Mouse (Mus musculus) erythroblast, embryonic 14.5 days (primary cell): ENCODE data around the gene Olfr1425. TPM values are rescaled to one million over a fixed set of nuclear protein-coding genes. Genes with fewer than 3 reads are reported as not detected.
"Not testable (repeated sequence)": the region's sequence is repeated elsewhere in the genome, so short reads cannot be mapped to it uniquely, and the experiment has no call there.

Experiments used
- H3K27me3 ChIP-seq: 2 replicates; pipeline ENCODE4 v1.6.1; 2012; ENCODE audit warnings: inconsistent platforms; ENCODE audit not compliant: control insufficient read depth
- H3K36me3 ChIP-seq: 2 replicates; pipeline ENCODE4 v1.6.1; 2012; ENCODE audit warnings: mild to moderate bottlenecking, inconsistent platforms; ENCODE audit not compliant: control insufficient read depth
- H3K4me1 ChIP-seq: 2 replicates; pipeline ENCODE4 v1.6.1; 2012; ENCODE audit warnings: inconsistent platforms; ENCODE audit not compliant: control insufficient read depth
- H3K4me3 ChIP-seq: replicated peaks from 2 replicates; pipeline ENCODE3; 2012; ENCODE audit warnings: moderate library complexity, mild to moderate bottlenecking, inconsistent platforms
- H3K9me3 ChIP-seq: 2 replicates; pipeline ENCODE4 v1.6.1; 2012; ENCODE audit warnings: low read length, inconsistent platforms, mixed read lengths; ENCODE audit not compliant: control insufficient read depth
- GATA1 ChIP-seq: IDR thresholded peaks from 2 replicates; pipeline ENCODE4 v1.6.1; 2012; ENCODE audit warnings: low read length, inconsistent platforms, mixed read lengths
- TAL1 ChIP-seq: IDR thresholded peaks from 3 replicates; pipeline ENCODE4 v1.6.1; 2012; ENCODE audit warnings: low read length, inconsistent platforms, mixed read lengths
- polyA plus RNA-seq: library from polyadenylated mRNA; stranded (reverse); fragments of >175 nt; gene quantifications from 2 replicates; pipeline ENCODE4 v1.2.3, GENCODE M21; 2012

Gene Olfr1425
- polyA plus RNA-seq, result not detected in 2 replicates

- not testable (repeated sequence) for H3K27me3 ChIP-seq, H3K9me3 ChIP-seq, H3K36me3 ChIP-seq, H3K4me3 ChIP-seq, H3K4me1 ChIP-seq
These were observed at the start of gene Olfr1425 for GRCm38 (mm10) chr19:12077631-12078030. Olfr1425 (minus strand) TSS chr19:12077731.

- H3K9me3 ChIP-seq, result no peaks in the 10 kb centered on the region
- H3K27me3 ChIP-seq, result no peaks in the 10 kb centered on the region
- no peak within 1 kb of the TSS for H3K4me3 ChIP-seq
- TF ChIP-seq TAL1, result no peak
- TF ChIP-seq GATA1, result no peak
- H3K4me1 ChIP-seq, result no peaks in the 10 kb centered on the region
- no peaks in the 10 kb centered on the region for H3K36me3 ChIP-seq
These were observed 45.6 kb upstream of the Olfr1425 start, which contains the start of gene Olfr76 for GRCm38 (mm10) chr19:12123103-12123502. Olfr76 (minus strand) TSS chr19:12123203.

- H3K4me1 ChIP-seq, result no peaks in the 10 kb centered on the region
- H3K4me3 ChIP-seq, result no peak overlapping the region
- H3K9me3 ChIP-seq, result no peaks in the 10 kb centered on the region
- no peaks in the 10 kb centered on the region for H3K27me3 ChIP-seq
- H3K36me3 ChIP-seq, result no peaks in the 10 kb centered on the region
- TF ChIP-seq GATA1, result no peak
- TF ChIP-seq TAL1, result no peak
These were observed 38.9 kb upstream of the Olfr1425 start for GRCm38 (mm10) chr19:12116464-12116863.

GRCm38 (mm10) chr19:12115797-12116196 lies 38.3 kb upstream of the Olfr1425 start, which contains the start of gene Olfr1428:
Olfr1428 (minus strand) TSS chr19:12115897.
- Histone ChIP-seq H3K4me3 (no peak within 1 kb of the TSS), H3K4me1 (no peaks in the 10 kb centered on the region), H3K36me3 (no peaks in the 10 kb centered on the region), H3K9me3 (no peaks in the 10 kb centered on the region), H3K27me3 (no peaks in the 10 kb centered on the region)
- TF ChIP-seq GATA1 (no peak), TAL1 (no peak)

- Histone ChIP-seq H3K36me3 (no peaks in the 10 kb centered on the region), H3K4me1 (no peaks in the 10 kb centered on the region), H3K4me3 (no peak overlapping the region), H3K27me3 (no peaks in the 10 kb centered on the region), H3K9me3 (no peaks in the 10 kb centered on the region)
- no peak for TF ChIP-seq TAL1
These were observed 36.3 kb upstream of the Olfr1425 start for GRCm38 (mm10) chr19:12113807-12114206.

GRCm38 (mm10) chr19:12104541-12104940 lies 27.0 kb upstream of the Olfr1425 start:
- Histone ChIP-seq H3K4me1 (no peaks in the 10 kb centered on the region), H3K27me3 (no peaks in the 10 kb centered on the region), H3K4me3 (no peak overlapping the region), H3K36me3 (no peaks in the 10 kb centered on the region), H3K9me3 (no peaks in the 10 kb centered on the region)
- no peak for TF ChIP-seq TAL1
- TF ChIP-seq GATA1, result no peak

- no peaks in the 10 kb centered on the region for H3K36me3 ChIP-seq
- H3K4me3 ChIP-seq, result no peak within 1 kb of the TSS
- no peak for TF ChIP-seq GATA1
- no peak for TF ChIP-seq TAL1
- H3K9me3 ChIP-seq, result no peaks in the 10 kb centered on the region
- no peaks in the 10 kb centered on the region for H3K27me3 ChIP-seq
- no peaks in the 10 kb centered on the region for H3K4me1 ChIP-seq
These were observed 25.7 kb upstream of the Olfr1425 start, which contains the start of gene Olfr1427 for GRCm38 (mm10) chr19:12103234-12103633. Olfr1427 (minus strand) TSS chr19:12103334.

- H3K27me3 ChIP-seq, result no peaks in the 10 kb centered on the region
- no peaks in the 10 kb centered on the region for H3K4me1 ChIP-seq
- H3K4me3 ChIP-seq, result no peak within 1 kb of the TSS
- no peaks in the 10 kb centered on the region for H3K36me3 ChIP-seq
- TF ChIP-seq TAL1, result no peak
- no peak for TF ChIP-seq GATA1
- H3K9me3 ChIP-seq, result no peaks in the 10 kb centered on the region
These were observed 14.4 kb upstream of the Olfr1425 start, which contains the start of gene Olfr1426 for GRCm38 (mm10) chr19:12091913-12092312. Olfr1426 (minus strand) TSS chr19:12092013.

GRCm38 (mm10) chr19:12069546-12069945 lies 8.0 kb downstream of the Olfr1425 start:
- not testable (repeated sequence) for H3K27me3 ChIP-seq, H3K36me3 ChIP-seq, H3K9me3 ChIP-seq, H3K4me3 ChIP-seq, H3K4me1 ChIP-seq

- H3K36me3 ChIP-seq, H3K4me1 ChIP-seq, H3K27me3 ChIP-seq, H3K4me3 ChIP-seq, H3K9me3 ChIP-seq: not testable (repeated sequence)
These were observed 9.7 kb downstream of the Olfr1425 start for GRCm38 (mm10) chr19:12067806-12068205.

GRCm38 (mm10) chr19:12062582-12062981 lies 14.9 kb downstream of the Olfr1425 start, which contains the start of gene Olfr1424:
Olfr1424 (minus strand) TSS chr19:12062682.
- H3K27me3 ChIP-seq, H3K4me3 ChIP-seq, H3K4me1 ChIP-seq, H3K36me3 ChIP-seq, H3K9me3 ChIP-seq: not testable (repeated sequence)
